In the genomic region with DNA sequence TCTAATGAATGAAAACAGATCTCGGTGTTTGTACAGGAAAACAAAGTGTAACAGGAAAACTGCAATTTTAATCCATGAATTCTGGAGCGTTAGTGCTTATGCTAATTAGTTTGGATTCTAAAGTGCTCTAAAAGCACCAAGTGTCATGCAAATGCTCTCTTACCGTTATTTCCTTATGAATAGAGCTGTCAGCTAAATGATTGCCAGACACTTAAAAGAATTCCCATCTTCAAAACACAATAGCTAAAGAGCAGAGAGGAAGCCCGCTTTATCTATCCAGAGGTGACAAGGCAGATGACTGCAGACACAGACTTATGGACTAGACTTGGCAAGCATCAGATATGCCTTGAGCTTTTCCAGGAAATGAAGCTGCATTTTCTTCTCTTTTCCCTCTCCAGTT, we compare ENCODE assay signal across 22 mouse cellular contexts. TPM values are rescaled to one million over a fixed set of nuclear protein-coding genes. Genes with fewer than 3 reads are reported as not detected.
"Had no signal": no experiment of that assay in that cellular context is flagged by ENCODE, and none has a peak within 500 bp of the region (broad histone marks: within the 10 kb centered on the region; RNA-seq: fewer than 3 reads in every experiment).

No protein-coding gene starts in this region.

- H3K9me3 ChIP-seq: kidney, embryonic 15.5 days; liver, embryonic 13.5 days; midbrain, embryonic 13.5 days; neural tube, embryonic 13.5 days had no signal

- ATAC-seq: midbrain, embryonic 13.5 days; midbrain, embryonic 16.5 days had no signal

- H3K36me3 ChIP-seq: kidney, embryonic 15.5 days; liver, embryonic 13.5 days; midbrain, embryonic 13.5 days; neural tube, embryonic 13.5 days had no signal

- H3K27me3 ChIP-seq: kidney, embryonic 15.5 days; liver, embryonic 13.5 days; midbrain, embryonic 13.5 days; neural tube, embryonic 13.5 days had no signal

- H3K4me2 ChIP-seq: kidney, embryonic 15.5 days; liver, embryonic 13.5 days; midbrain, embryonic 13.5 days; neural tube, embryonic 13.5 days had no signal

- DNase-seq: kidney, postnatal 10 days; kidney, postnatal 36 days; layer of hippocampus, postnatal 36 days; liver, embryonic 13.5 days; lung, adult 2 months; lung, postnatal 14 days; lung, postnatal 4 days; retina, postnatal 1 day; right cerebral cortex, postnatal 25 days; spleen, adult 18-20 months; thymus, adult 2 months; thymus, postnatal 14 days; thymus, postnatal 4 days had no signal

- H3K9ac ChIP-seq: kidney, embryonic 15.5 days; liver, embryonic 13.5 days; midbrain, embryonic 13.5 days; neural tube, embryonic 13.5 days had no signal

- H3K4me1 ChIP-seq: kidney, embryonic 15.5 days; neural tube, embryonic 13.5 days had no signal

- H3K27ac ChIP-seq: kidney, embryonic 15.5 days; left cerebral cortex, adult 2 months; liver, embryonic 13.5 days; midbrain, embryonic 13.5 days; neural tube, embryonic 13.5 days had no signal

- H3K4me3 ChIP-seq: kidney, embryonic 15.5 days; left cerebral cortex, adult 2 months; liver, embryonic 13.5 days; midbrain, embryonic 13.5 days; myocyte; neural tube, embryonic 13.5 days had no signal

RNA-seq across cellular contexts. Expression of gene Eqtn, which starts 59.1 kb away (rescaled TPM):
- polyA plus RNA-seq: kidney, embryonic 15.5 days; limb, embryonic 11.5 days; liver, embryonic 13.5 days; liver, embryonic 16.5 days; lung, adult 2 months; lung, embryonic 16.5 days; midbrain, embryonic 13.5 days; myocyte; neural tube, embryonic 13.5 days had no signal
